ENCODE assay signal across 9 mouse cellular contexts in the genomic region with DNA sequence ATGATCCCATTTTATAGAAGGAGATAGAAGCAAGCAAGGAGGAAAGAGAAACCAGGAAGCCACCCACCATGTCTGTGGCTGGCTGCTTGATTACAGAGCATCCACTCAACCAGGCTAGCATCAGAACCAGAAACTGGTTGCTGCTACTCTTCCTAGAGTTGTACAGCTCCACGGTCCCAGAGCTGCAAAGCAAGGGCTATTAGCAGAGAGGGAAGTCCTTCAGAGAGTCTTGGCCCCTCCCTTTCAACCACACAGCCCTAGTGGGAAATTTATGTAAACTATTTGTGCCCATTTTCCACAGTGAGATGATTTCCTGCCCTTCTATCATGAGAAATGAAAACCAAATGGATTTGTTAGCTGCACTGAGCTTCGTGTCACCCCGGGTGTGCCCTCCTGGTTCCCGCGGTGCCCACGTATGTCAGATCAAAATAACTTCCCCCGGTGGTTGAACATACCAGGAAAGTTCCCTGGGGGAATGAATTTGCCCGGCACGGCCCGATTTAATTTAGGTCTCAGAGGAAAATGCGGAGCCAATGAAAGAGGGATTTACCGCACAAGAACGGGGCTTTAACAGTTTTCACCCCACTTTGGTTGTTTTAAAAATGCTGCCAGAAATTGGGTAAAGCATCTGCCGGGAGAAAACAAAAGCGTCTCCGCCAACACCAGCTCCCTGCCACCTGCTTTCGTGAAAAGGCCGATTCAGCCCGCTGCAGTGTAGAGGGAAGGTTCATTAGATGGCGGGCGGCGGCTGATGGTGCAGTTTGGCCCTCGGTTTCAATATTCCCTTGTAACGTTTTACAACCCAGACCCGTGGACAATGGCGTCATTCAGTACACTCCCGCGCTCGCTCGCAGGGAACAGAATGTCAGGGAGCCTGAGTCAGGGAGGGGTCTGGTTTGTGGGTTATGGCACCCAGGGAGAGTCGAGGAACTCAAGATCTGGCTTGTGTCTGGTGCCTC. TPM values are rescaled to one million over a fixed set of nuclear protein-coding genes. Genes with fewer than 3 reads are reported as not detected.
DNase-seq lines count a peak whose midpoint lies in the region; ATAC-seq and TF ChIP-seq lines count a peak whose summit lies in the region.
"Had no signal": no experiment of that assay in that cellular context is flagged by ENCODE, and none has a peak within 500 bp of the region (broad histone marks: within the 10 kb centered on the region; RNA-seq: fewer than 3 reads in every experiment).

No protein-coding gene starts in this region.

- ATAC-seq in kidney, embryonic 16.5 days (ENCODE audit: low FRiP score, low TSS enrichment) = no peak
- ATAC-seq in intestine, postnatal 0 days = no peak
- peak; percentile 66; the same call in 1 of the 2 replicates for ATAC-seq in midbrain, embryonic 16.5 days
- no peak for ATAC-seq in megakaryocyte progenitor cell, adult 5-6 weeks (replicated peaks; ENCODE audit: poor library complexity)
- ATAC-seq in erythroid progenitor cell, adult 5-6 weeks (replicated peaks; ENCODE audit: low FRiP score, poor library complexity, severe bottlenecking) = no peak

- DNase-seq in kidney, adult 18-20 months = no peak
- DNase-seq in embryonic facial prominence, embryonic 10.5 days (ENCODE audit: low spot score) = peak; percentile 43
- no peak for DNase-seq in kidney, postnatal 10 days

- no peak overlapping the region for H3K9ac ChIP-seq in kidney, embryonic 16.5 days (replicated peaks; ENCODE audit: low read length)
- no peak overlapping the region for H3K9ac ChIP-seq in intestine, postnatal 0 days (ENCODE audit: low read depth, low read length)
- H3K9ac ChIP-seq in midbrain, embryonic 16.5 days (ENCODE audit: low read depth, low read length) = peak overlapping the region; percentile 54; the same call in 1 of the 2 replicates

- peak overlapping the region; percentile 19 for H3K4me3 ChIP-seq in kidney, embryonic 16.5 days (ENCODE audit: low read length)
- peak overlapping the region; percentile 44 for H3K4me3 ChIP-seq in embryonic facial prominence, embryonic 10.5 days
- peak overlapping the region; percentile 14; the same call in 1 of the 2 replicates for H3K4me3 ChIP-seq in intestine, postnatal 0 days (ENCODE audit: low read depth, low read length)
- peak overlapping the region; percentile 28 for H3K4me3 ChIP-seq in midbrain, embryonic 16.5 days (ENCODE audit: low read depth, low read length)

- TF ChIP-seq CTCF in intestine, postnatal 0 days (IDR thresholded peaks at IDR 0.05; ENCODE audit: low read depth) = no peak

- H3K36me3 ChIP-seq in kidney, embryonic 16.5 days (ENCODE audit: insufficient read depth, low read length) = no peaks in the 10 kb centered on the region
- H3K36me3 ChIP-seq in embryonic facial prominence, embryonic 10.5 days (replicated peaks) = no peaks in the 10 kb centered on the region
- H3K36me3 ChIP-seq in intestine, postnatal 0 days (ENCODE audit: control insufficient read depth, insufficient read depth) = no peaks in the 10 kb centered on the region
- no peaks in the 10 kb centered on the region for H3K36me3 ChIP-seq in midbrain, embryonic 16.5 days (ENCODE audit: control insufficient read depth, insufficient read depth, low read length)

- 17% methylated on average over 31 of the region's 31 CpGs for WGBS in kidney, embryonic 16.5 days
- 16% methylated on average over 31 of the region's 31 CpGs for WGBS in embryonic facial prominence, embryonic 10.5 days
- 20% methylated on average over 31 of the region's 31 CpGs for WGBS in intestine, postnatal 0 days
- WGBS in midbrain, embryonic 16.5 days = 11% methylated on average over 31 of the region's 31 CpGs

- no peaks in the 10 kb centered on the region for H3K9me3 ChIP-seq in kidney, embryonic 16.5 days (ENCODE audit: low read length)
- no peaks in the 10 kb centered on the region for H3K9me3 ChIP-seq in embryonic facial prominence, embryonic 10.5 days
- no peaks in the 10 kb centered on the region for H3K9me3 ChIP-seq in intestine, postnatal 0 days (ENCODE audit: control insufficient read depth)
- no peaks in the 10 kb centered on the region for H3K9me3 ChIP-seq in midbrain, embryonic 16.5 days (replicated peaks; ENCODE audit: control insufficient read depth, low read length, poor library complexity, severe bottlenecking)

- peaks cover 36% of the 10 kb centered on the region for H3K27me3 ChIP-seq in kidney, embryonic 16.5 days (ENCODE audit: insufficient read depth, low read length)
- H3K27me3 ChIP-seq in embryonic facial prominence, embryonic 10.5 days (replicated peaks; ENCODE audit: low read depth, poor library complexity, severe bottlenecking) = peaks cover 41% of the 10 kb centered on the region
- peaks cover 5% of the 10 kb centered on the region; the same call in 1 of the 2 replicates for H3K27me3 ChIP-seq in intestine, postnatal 0 days (replicated peaks; ENCODE audit: control insufficient read depth, insufficient read depth, low read length)
- H3K27me3 ChIP-seq in midbrain, embryonic 16.5 days (ENCODE audit: control insufficient read depth, insufficient read depth, low read depth, low read length) = no peaks in the 10 kb centered on the region

- peaks cover 4% of the 10 kb centered on the region; the same call in 1 of the 2 replicates for H3K4me1 ChIP-seq in kidney, embryonic 16.5 days (ENCODE audit: insufficient read depth, low read length)
- H3K4me1 ChIP-seq in embryonic facial prominence, embryonic 10.5 days = peaks cover 14% of the 10 kb centered on the region
- no peaks in the 10 kb centered on the region for H3K4me1 ChIP-seq in intestine, postnatal 0 days (replicated peaks; ENCODE audit: control insufficient read depth, insufficient read depth, low read length)
- peaks cover 6% of the 10 kb centered on the region; the same call in 1 of the 2 replicates for H3K4me1 ChIP-seq in midbrain, embryonic 16.5 days (ENCODE audit: control insufficient read depth, insufficient read depth, low read length)

- H3K27ac ChIP-seq in kidney, embryonic 16.5 days (ENCODE audit: low read length) = no peak overlapping the region
- peak overlapping the region; percentile 55 for H3K27ac ChIP-seq in embryonic facial prominence, embryonic 10.5 days (replicated peaks)
- no peak overlapping the region for H3K27ac ChIP-seq in intestine, postnatal 0 days (ENCODE audit: low read depth, low read length)
- no peak overlapping the region; the same call in 1 of the 2 replicates for H3K27ac ChIP-seq in midbrain, embryonic 16.5 days (ENCODE audit: low read length)

- peak overlapping the region; percentile 44 for H3K4me2 ChIP-seq in kidney, embryonic 16.5 days (replicated peaks; ENCODE audit: low read depth, low read length)
- peak overlapping the region; percentile 49 for H3K4me2 ChIP-seq in intestine, postnatal 0 days (replicated peaks; ENCODE audit: low read depth)
- H3K4me2 ChIP-seq in midbrain, embryonic 16.5 days (ENCODE audit: low read length) = peak overlapping the region; percentile 50

RNA-seq across cellular contexts. Expression of gene Tbx5, which starts 34.1 kb away (rescaled TPM):
- 0.14 and 0.74 TPM in 2 replicates for polyA plus RNA-seq in kidney, embryonic 16.5 days (2015; fragmentation: Nextera tagmentation; extraction: Ambion mirVana)
- polyA plus RNA-seq in embryonic facial prominence, embryonic 10.5 days (2016; fragmentation: Nextera tagmentation; extraction: Ambion mirVana) = 0.45 and 0.98 TPM in 2 replicates
- not detected in 2 replicates for polyA plus RNA-seq in intestine, postnatal 0 days (2015; fragmentation: Nextera tagmentation; extraction: Ambion mirVana)
- 0.05 TPM in 1 of 2 replicates, not detected in the other for polyA plus RNA-seq in midbrain, embryonic 16.5 days (2015; fragmentation: Nextera tagmentation; extraction: Ambion mirVana)
- total RNA-seq in megakaryocyte progenitor cell, adult 5-6 weeks (2015) = not detected in 2 replicates
- total RNA-seq in megakaryocyte progenitor cell, adult 5-6 weeks (2017) = not detected in 2 replicates
- total RNA-seq in erythroid progenitor cell, adult 5-6 weeks (2015; ENCODE audit: low replicate concordance) = not detected in 2 replicates
- not detected in 2 replicates for total RNA-seq in erythroid progenitor cell, adult 5-6 weeks (2017; ENCODE audit: low replicate concordance)
- total RNA-seq: liver, adult 2 months had no signal
- polyA plus RNA-seq: liver, adult 2 months had no signal
